Comparison of ENCODE assay signal across 25 mouse cellular contexts in genomic region chr10:14081824-14082223, GRCm38 (mm10).
A peak's percentile ranks its signal among the peaks of the same experiment; 100 is the strongest.
DNase-seq lines count a peak whose midpoint lies in the region; ATAC-seq and TF ChIP-seq lines count a peak whose summit lies in the region.
"Had no signal": no experiment of that assay in that cellular context is flagged by ENCODE, and none has a peak within 500 bp of the region (broad histone marks: within the 10 kb centered on the region; RNA-seq: fewer than 3 reads in every experiment).

No protein-coding gene starts in this region.

- no peak for TF ChIP-seq CTCF in forebrain, postnatal 0 days (IDR thresholded peaks at IDR 0.05; ENCODE audit: low read depth)

- intact Hi-C loops in heart, postnatal 25 days (cut with DNase I) = loop anchor here (2.0 kb wide), 1 partner anchor 23 kb away; no protein-coding TSS in a partner anchor

- no peaks in the 10 kb centered on the region for H3K27me3 ChIP-seq in midbrain, embryonic 12.5 days
- no peaks in the 10 kb centered on the region for H3K27me3 ChIP-seq in midbrain, embryonic 15.5 days (replicated peaks)
- no peaks in the 10 kb centered on the region for H3K27me3 ChIP-seq in forebrain, postnatal 0 days (ENCODE audit: insufficient read depth, low read length)
- H3K27me3 ChIP-seq: embryonic facial prominence, embryonic 13.5 days; hindbrain, embryonic 12.5 days; intestine, embryonic 15.5 days; liver, embryonic 13.5 days; neural tube, embryonic 12.5 days; Patski had no signal

- DNase-seq in heart, adult 11 months = peak; percentile 19
- DNase-seq in heart, postnatal 25 days (ENCODE audit: low spot score) = no peak
- DNase-seq in R1 (ENCODE audit: low read depth, low spot score) = peak; percentile 63
- no peak for DNase-seq in forebrain, postnatal 0 days
- DNase-seq in cerebellum, adult 11 months = no peak
- DNase-seq: adrenal gland, adult 8-10 months; embryo, embryonic 11 days; kidney, adult 9 months; kidney, postnatal 14 days; liver, embryonic 13.5 days; lung, adult 2 months; lung, postnatal 14 days; right cerebral cortex, postnatal 14 days had no signal

- H3K9me3 ChIP-seq in midbrain, embryonic 12.5 days = no peaks in the 10 kb centered on the region
- H3K9me3 ChIP-seq in midbrain, embryonic 15.5 days = no peaks in the 10 kb centered on the region
- H3K9me3 ChIP-seq in forebrain, postnatal 0 days (ENCODE audit: low read length) = no peaks in the 10 kb centered on the region
- H3K9me3 ChIP-seq: embryonic facial prominence, embryonic 13.5 days; G1E; hindbrain, embryonic 12.5 days; intestine, embryonic 15.5 days; liver, embryonic 13.5 days; neural tube, embryonic 12.5 days had no signal

- H3K4me1 ChIP-seq in midbrain, embryonic 12.5 days = peaks cover 6% of the 10 kb centered on the region; the same call in 1 of the 2 replicates
- H3K4me1 ChIP-seq in midbrain, embryonic 15.5 days = no peaks in the 10 kb centered on the region
- H3K4me1 ChIP-seq in forebrain, postnatal 0 days (ENCODE audit: insufficient read depth) = no peaks in the 10 kb centered on the region
- H3K4me1 ChIP-seq: embryonic facial prominence, embryonic 13.5 days; intestine, embryonic 15.5 days; neural tube, embryonic 12.5 days had no signal

- no peak overlapping the region for H3K9ac ChIP-seq in midbrain, embryonic 12.5 days (replicated peaks)
- no peak overlapping the region for H3K9ac ChIP-seq in midbrain, embryonic 15.5 days
- no peak overlapping the region for H3K9ac ChIP-seq in forebrain, postnatal 0 days
- H3K9ac ChIP-seq: embryonic facial prominence, embryonic 13.5 days; hindbrain, embryonic 12.5 days; intestine, embryonic 15.5 days; liver, embryonic 13.5 days; neural tube, embryonic 12.5 days had no signal

- no peak overlapping the region for H3K4me3 ChIP-seq in midbrain, embryonic 12.5 days
- H3K4me3 ChIP-seq in midbrain, embryonic 15.5 days = no peak overlapping the region
- no peak overlapping the region for H3K4me3 ChIP-seq in forebrain, postnatal 0 days (ENCODE audit: low read depth, low read length)
- H3K4me3 ChIP-seq: embryonic facial prominence, embryonic 13.5 days; erythroblast, embryonic 14.5 days; hindbrain, embryonic 12.5 days; intestine, embryonic 15.5 days; liver, embryonic 13.5 days; neural tube, embryonic 12.5 days had no signal

- H3K27ac ChIP-seq in midbrain, embryonic 12.5 days (replicated peaks) = no peak overlapping the region
- H3K27ac ChIP-seq in midbrain, embryonic 15.5 days = no peak overlapping the region
- peak overlapping the region; percentile 35; the same call in 1 of the 2 replicates for H3K27ac ChIP-seq in forebrain, postnatal 0 days (ENCODE audit: low read depth, low read length)
- H3K27ac ChIP-seq: embryonic facial prominence, embryonic 13.5 days; hindbrain, embryonic 12.5 days; intestine, embryonic 15.5 days; liver, embryonic 13.5 days; neural tube, embryonic 12.5 days had no signal

- H3K36me3 ChIP-seq in midbrain, embryonic 12.5 days = no peaks in the 10 kb centered on the region
- H3K36me3 ChIP-seq in midbrain, embryonic 15.5 days (replicated peaks) = no peaks in the 10 kb centered on the region
- H3K36me3 ChIP-seq in forebrain, postnatal 0 days (ENCODE audit: insufficient read depth) = no peaks in the 10 kb centered on the region
- H3K36me3 ChIP-seq: embryonic facial prominence, embryonic 13.5 days; G1E; hindbrain, embryonic 12.5 days; intestine, embryonic 15.5 days; liver, embryonic 13.5 days; neural tube, embryonic 12.5 days had no signal

- H3K4me2 ChIP-seq in midbrain, embryonic 12.5 days (replicated peaks) = no peak overlapping the region
- H3K4me2 ChIP-seq in midbrain, embryonic 15.5 days = no peak overlapping the region
- no peak overlapping the region for H3K4me2 ChIP-seq in forebrain, postnatal 0 days (ENCODE audit: low read depth)
- H3K4me2 ChIP-seq: embryonic facial prominence, embryonic 13.5 days; heart, embryonic 11.5 days; hindbrain, embryonic 12.5 days; intestine, embryonic 15.5 days; liver, embryonic 13.5 days; neural tube, embryonic 12.5 days had no signal

- WGBS in midbrain, embryonic 12.5 days = 69% methylated on average over 3 of the region's 3 CpGs
- WGBS in midbrain, embryonic 15.5 days = 43% methylated on average over 3 of the region's 3 CpGs
- 15% methylated on average over 3 of the region's 3 CpGs for whole genome bisulfite sequencing in forebrain, postnatal 0 days

- ATAC-seq in midbrain, embryonic 12.5 days (ENCODE audit: low FRiP score, low read depth) = peak; percentile 44; the same call in 1 of the 2 replicates
- ATAC-seq in midbrain, embryonic 15.5 days (replicated peaks) = no peak
- no peak for ATAC-seq in forebrain, postnatal 0 days
- ATAC-seq: activated CD4-positive, CD25-positive, alpha-beta regulatory T cell, adult 4 months; CD4-positive, CD25-positive, alpha-beta regulatory T cell, adult 4 months; intestine, embryonic 15.5 days; Patski had no signal

Comparison
In these comparisons a context has a peak if more than half of its experiments do, and no peak if none do; other contexts are left out.
1. DNase-seq: peak in heart, adult 11 months (single experiment) and R1 (single experiment); none in heart, postnatal 25 days (single experiment), forebrain, postnatal 0 days (single experiment) and cerebellum, adult 11 months (single experiment).